8 mouse cellular contexts compared by ENCODE assay signal in genomic region chr13:98262636-98263457, GRCm38 (mm10). TPM values are rescaled to one million over a fixed set of nuclear protein-coding genes. Genes with fewer than 3 reads are reported as not detected.
DNase-seq lines count a peak whose midpoint lies in the region; ATAC-seq lines count a peak whose summit lies in the region.

Utp15 (minus strand) TSS chr13:98263041.
Ankra2 (plus strand) TSS chr13:98263074.

- ATAC-seq in hindbrain, embryonic 11.5 days (ENCODE audit: low FRiP score) = peak; percentile 99

- H3K4me3 ChIP-seq in hindbrain, embryonic 11.5 days (ENCODE audit: low read depth, low read length) = peak within 1 kb of the TSS; percentile 77

- H3K9me3 ChIP-seq in hindbrain, embryonic 11.5 days (ENCODE audit: control insufficient read depth, low read length) = no peaks in the 10 kb centered on the region

- no peaks in the 10 kb centered on the region for H3K36me3 ChIP-seq in hindbrain, embryonic 11.5 days (ENCODE audit: control insufficient read depth, insufficient read depth, low read length)

- WGBS in hindbrain, embryonic 11.5 days = 0% methylated on average over 71 of the region's 71 CpGs

- H3K4me2 ChIP-seq in hindbrain, embryonic 11.5 days (replicated peaks; ENCODE audit: low read depth, low read length) = peak within 1 kb of the TSS; percentile 79

- H3K9ac ChIP-seq in hindbrain, embryonic 11.5 days (ENCODE audit: low read depth, low read length) = peak within 1 kb of the TSS; percentile 69

- peaks cover 6% of the 10 kb centered on the region for H3K4me1 ChIP-seq in hindbrain, embryonic 11.5 days (replicated peaks; ENCODE audit: control insufficient read depth, insufficient read depth, low read length)

- no peaks in the 10 kb centered on the region for H3K27me3 ChIP-seq in hindbrain, embryonic 11.5 days (ENCODE audit: control insufficient read depth, insufficient read depth, low read length)

- peak; percentile 99 for DNase-seq in Muller cell, postnatal 12 days (ENCODE audit: inconsistent ontology term)
- DNase-seq in cerebellum, adult 9-11 months = peak; percentile 99
- peak; percentile 95 to 99 for DNase-seq in frontal cortex, adult 2 months (ENCODE audit: extremely low spot score in 1 of 2, low spot score in 1 of 2)
- peak; percentile 100 for DNase-seq in hindbrain, embryonic 11.5 days (ENCODE audit: low spot score)
- DNase-seq in layer of hippocampus, postnatal 10 days (ENCODE audit: low spot score in 2 of 2) = peak; percentile 98
- peak; percentile 99 for DNase-seq in lung, postnatal 10 days
- DNase-seq in ovary, postnatal 36 days (ENCODE audit: low spot score) = peak; percentile 97
- peak; percentile 96 for DNase-seq in thymus, postnatal 25 days

- peak within 1 kb of the TSS; percentile 96 for H3K27ac ChIP-seq in hindbrain, embryonic 11.5 days (ENCODE audit: low read depth, low read length)

RNA-seq across cellular contexts. Expression of gene Utp15, which starts in this region (rescaled TPM):
- polyA plus RNA-seq in frontal cortex, adult 2 months (2012; rRNA removed) = 21.1 and 22.4 TPM in 2 replicates
- 33.9 and 46.3 TPM in 2 replicates for polyA plus RNA-seq in hindbrain, embryonic 11.5 days (2014; fragmentation: Nextera tagmentation; extraction: Ambion mirVana)
- 10 to 100 TPM; 22.3 to 22.6 TPM for total RNA-seq in layer of hippocampus, postnatal 10 days (2021)

RNA-seq across cellular contexts. Expression of gene Ankra2, which starts in this region (rescaled TPM):
- 55.8 and 61.4 TPM in 2 replicates for polyA plus RNA-seq in frontal cortex, adult 2 months (2012; rRNA removed)
- 40.1 and 40.9 TPM in 2 replicates for polyA plus RNA-seq in hindbrain, embryonic 11.5 days (2014; fragmentation: Nextera tagmentation; extraction: Ambion mirVana)
- 10 to 100 TPM; 59.2 to 60.1 TPM for total RNA-seq in layer of hippocampus, postnatal 10 days (2021)

Comparison
In these comparisons a context has a peak if more than half of its experiments do, and no peak if none do; other contexts are left out.
1. Peak in every context shown above with its lines: DNase-seq, ATAC-seq, H3K4me3 ChIP-seq and H3K27ac ChIP-seq.